Mouse (Mus musculus): ENCODE results near the gene Ppfia4.

Gene Ppfia4

GRCm38 (mm10) chr1:134332770-134333271 lies at the start of gene Ppfia4:
Gene Ppfia4, minus strand, starts transcription at chr1:134332928.
- ATAC-seq (ENCODE audit: low TSS enrichment): peak; percentile 59

- peak; percentile 85 for ATAC-seq (ENCODE audit: low TSS enrichment)
Observed at GRCm38 (mm10) chr1:134381795-134382625, 49.3 kb upstream of the Ppfia4 start.

- ATAC-seq (ENCODE audit: low TSS enrichment): no peak
Observed at GRCm38 (mm10) chr1:134381051-134381450, 48.3 kb upstream of the Ppfia4 start.

- no peak for ATAC-seq (ENCODE audit: low TSS enrichment)
Observed at GRCm38 (mm10) chr1:134374124-134374523, 41.4 kb upstream of the Ppfia4 start.

GRCm38 (mm10) chr1:134368777-134369337 lies 36.1 kb upstream of the Ppfia4 start:
- ATAC-seq (ENCODE audit: low TSS enrichment): no peak

GRCm38 (mm10) chr1:134365491-134365890 lies 32.8 kb upstream of the Ppfia4 start:
- ATAC-seq (ENCODE audit: low TSS enrichment): no peak

GRCm38 (mm10) chr1:134363194-134363593 lies 30.5 kb upstream of the Ppfia4 start:
- ATAC-seq (ENCODE audit: low TSS enrichment): no peak

- peak; percentile 99 for ATAC-seq (ENCODE audit: low TSS enrichment)
Observed at GRCm38 (mm10) chr1:134361857-134362212, 29.1 kb upstream of the Ppfia4 start, which contains the start of gene Tmem183a. Gene Tmem183a, minus strand, starts transcription at chr1:134361979.

- no peak; the same call in 1 of the 2 replicates for ATAC-seq (ENCODE audit: low TSS enrichment)
Observed at GRCm38 (mm10) chr1:134361195-134361856, 28.6 kb upstream of the Ppfia4 start.

GRCm38 (mm10) chr1:134360656-134361055 lies 27.9 kb upstream of the Ppfia4 start:
- ATAC-seq (ENCODE audit: low TSS enrichment): no peak

- ATAC-seq (ENCODE audit: low TSS enrichment): no peak
Observed at GRCm38 (mm10) chr1:134357461-134357860, 24.7 kb upstream of the Ppfia4 start.

GRCm38 (mm10) chr1:134353326-134353725 lies 20.6 kb upstream of the Ppfia4 start:
- ATAC-seq (ENCODE audit: low TSS enrichment): no peak

GRCm38 (mm10) chr1:134347791-134348190 lies 15.1 kb upstream of the Ppfia4 start:
- no peak for ATAC-seq (ENCODE audit: low TSS enrichment)

GRCm38 (mm10) chr1:134345075-134345474 lies 12.3 kb upstream of the Ppfia4 start:
- ATAC-seq (ENCODE audit: low TSS enrichment): peak; percentile 57

GRCm38 (mm10) chr1:134344005-134344950 lies 11.6 kb upstream of the Ppfia4 start:
- peak; percentile 69 for ATAC-seq (ENCODE audit: low TSS enrichment)

GRCm38 (mm10) chr1:134343567-134343966 lies 10.8 kb upstream of the Ppfia4 start:
- peak; percentile 32 for ATAC-seq (ENCODE audit: low TSS enrichment)

- no peak for ATAC-seq (ENCODE audit: low TSS enrichment)
Observed at GRCm38 (mm10) chr1:134342781-134343310, 10.1 kb upstream of the Ppfia4 start.

GRCm38 (mm10) chr1:134342278-134342664 lies 9.5 kb upstream of the Ppfia4 start:
- ATAC-seq (ENCODE audit: low TSS enrichment): no peak

GRCm38 (mm10) chr1:134341641-134342277 lies 9.0 kb upstream of the Ppfia4 start:
- no peak for ATAC-seq (ENCODE audit: low TSS enrichment)

- ATAC-seq (ENCODE audit: low TSS enrichment): no peak
Observed at GRCm38 (mm10) chr1:134339757-134340619, 7.3 kb upstream of the Ppfia4 start.
